Mouse (Mus musculus) monocyte, adult 59 days (primary cell): ENCODE measurements around the gene Nphp4. TPM values are rescaled to one million over a fixed set of nuclear protein-coding genes. Genes with fewer than 3 reads are reported as not detected.

Experiments used
- total RNA-seq, 2 experiments: library from RNA; stranded (reverse); gene quantifications; one replicate each; pipeline ENCODE4 v1.2.4; 2023

Nphp4 gene
- total RNA-seq, result 1 to 10 TPM; 1.0 to 2.4 TPM

GRCm38 (mm10) chr4:152476427-152477023, at the start of gene Nphp4:
Nphp4 (plus strand) TSS chr4:152476706.

GRCm38 (mm10) chr4:152477466-152478223, 1.1 kb downstream of the Nphp4 start, which contains the start of gene Kcnab2:
Kcnab2 (minus strand) TSS chr4:152477871.

Other genes with a start within 250 kb of the Nphp4 start
- gene Gpr153, start 202.5 kb upstream of the Nphp4 start, total RNA-seq, result under 1 TPM; 0.24 to 0.73 TPM
- gene Hes3, start 185.0 kb upstream of the Nphp4 start, total RNA-seq, result not detected
- gene Icmt, start 179.5 kb upstream of the Nphp4 start, total RNA-seq, result 10 to 100 TPM; 16.3 to 18.7 TPM
- not detected for gene Rnf207, start 157.7 kb upstream of the Nphp4 start, total RNA-seq
- gene Rpl22, start 151.0 kb upstream of the Nphp4 start, total RNA-seq, result 100 to 1,000 TPM; 515 to 640 TPM
- under 1 TPM; 0.50 to 0.61 TPM for gene Chd5, start 138.1 kb upstream of the Nphp4 start, total RNA-seq
- 100 to 1,000 TPM in 1 of 2 experiments, 10 to 100 TPM in 1; 96.6 to 107 TPM for gene Kcnab2, start 1.2 kb downstream of the Nphp4 start, total RNA-seq